Mouse (Mus musculus) limb, embryonic 14.5 days (tissue): ENCODE results near the gene Polr1b. TPM values are rescaled to one million over a fixed set of nuclear protein-coding genes. Genes with fewer than 3 reads are reported as not detected.

Experiments used
- ATAC-seq: fragments of 200-750 bp; cut with Nextera tagmentation; 2 replicates; pipeline ENCODE4 v1.8.0; 2017; ENCODE audit warnings: low read depth, moderate number of reproducible peaks, moderate TSS enrichment; ENCODE audit not compliant: low FRiP score
- DNase-seq: peaks from one replicate; pipeline ENCODE4 v3.0.0-alpha.2; 2015; ENCODE audit warnings: low spot score
- H3K27ac ChIP-seq: fragments of 300-500 bp; sonication (generic); replicated peaks from 2 replicates; pipeline ENCODE4 v1.5.1; 2014; ENCODE audit warnings: low read depth, mild to moderate bottlenecking, low read length, moderate library complexity, mixed read lengths
- H3K27me3 ChIP-seq: fragments of 300-500 bp; sonication (generic); 2 replicates; pipeline ENCODE4 v1.6.1; 2014; ENCODE audit warnings: low read length, mixed read lengths; ENCODE audit not compliant: control insufficient read depth, insufficient read depth
- H3K36me3 ChIP-seq: fragments of 300-500 bp; sonication (generic); 2 replicates; pipeline ENCODE4 v1.6.1; 2014; ENCODE audit warnings: mild to moderate bottlenecking, low read length, moderate library complexity, mixed read lengths; ENCODE audit not compliant: control insufficient read depth, insufficient read depth
- H3K4me1 ChIP-seq: fragments of 300-500 bp; sonication (generic); 2 replicates; pipeline ENCODE4 v1.6.1; 2014; ENCODE audit warnings: antibody characterized with exemption, low read length, mixed read lengths; ENCODE audit not compliant: control insufficient read depth, insufficient read depth
- H3K4me2 ChIP-seq: fragments of 300-500 bp; sonication (generic); replicated peaks from 2 replicates; pipeline ENCODE4 v1.6.1; 2014; ENCODE audit warnings: low read depth, mild to moderate bottlenecking, low read length, moderate library complexity; ENCODE audit not compliant: severe bottlenecking
- H3K4me3 ChIP-seq: fragments of 300-500 bp; sonication (generic); replicated peaks from 2 replicates; pipeline ENCODE4 v1.5.1; 2014; ENCODE audit warnings: low read length
- H3K9ac ChIP-seq: fragments of 300-500 bp; sonication (generic); 2 replicates; pipeline ENCODE4 v1.6.1; 2014; ENCODE audit warnings: mild to moderate bottlenecking, low read depth, low read length, moderate library complexity; ENCODE audit not compliant: severe bottlenecking
- H3K9me3 ChIP-seq: fragments of 300-500 bp; sonication (generic); 2 replicates; pipeline ENCODE4 v1.6.1; 2016; ENCODE audit warnings: low read length; ENCODE audit not compliant: control insufficient read depth
- POLR2A ChIP-seq: fragments of 200-500 bp; IDR thresholded peaks from 2 replicates; pipeline ENCODE4 v1.8.0; 2012; ENCODE audit warnings: inconsistent platforms, mild to moderate bottlenecking, moderate library complexity, borderline replicate concordance; ENCODE audit not compliant: insufficient read depth, insufficient read length; ENCODE audit errors: extremely low read depth
- WGBS: fragments of 180-500 bp; shearing (Covaris S2); extraction: QIAGEN DNeasy Blood & Tissue Kit; methylation state at CpG from one replicate; pipeline ENCODE4 v1.1.7; 2014; 5-methylcytosine and 5-hydroxymethylcytosine counted together
- polyA plus RNA-seq, 2 experiments: library from polyadenylated mRNA; depleted of rRNA in 1 of 2; stranded (reverse) in 1 of 2; unstranded in 1 of 2; fragments of >200 nt; fragmentation: Nextera tagmentation in 1 of 2; extraction: Ambion mirVana in 1 of 2; gene quantifications; 2 replicates each; pipeline versions ENCODE4 v1.2.1 to v1.2.3; 2012 to 2014

The Polr1b gene
- polyA plus RNA-seq, 2 experiments: 11.5 to 38.8 TPM

DNA sequence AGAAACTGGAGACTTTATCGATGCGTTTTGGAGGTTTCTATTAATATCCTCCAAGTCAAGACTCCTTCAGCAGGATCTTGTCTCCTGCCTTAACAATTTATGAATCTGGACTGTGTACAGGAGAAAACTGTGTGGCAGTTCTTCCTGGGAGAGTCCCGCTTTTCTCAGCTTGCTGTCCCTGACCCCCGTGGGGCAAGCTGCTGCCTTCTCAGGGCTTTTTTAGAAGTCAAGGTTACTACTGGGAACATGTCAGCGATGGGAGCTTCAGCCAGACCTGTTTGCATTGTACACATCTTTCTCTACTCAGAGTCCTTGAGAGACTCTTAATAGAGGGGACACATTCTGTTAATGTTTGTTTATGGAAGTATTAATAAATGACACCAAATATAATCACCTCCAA, 49.6 kb downstream of the Polr1b start:
- Histone ChIP-seq H3K4me3 (no peak overlapping the region), H3K27me3 (no peaks in the 10 kb centered on the region), H3K9me3 (no peaks in the 10 kb centered on the region), H3K27ac (no peak overlapping the region), H3K4me2 (no peak overlapping the region), H3K9ac (no peak overlapping the region), H3K4me1 (no peaks in the 10 kb centered on the region), H3K36me3 (no peaks in the 10 kb centered on the region)
- DNase-seq: no peak
- ATAC-seq: no peak
- no peak for TF ChIP-seq POLR2A
- WGBS: 82% methylated on average over 5 of the region's 5 CpGs

DNA sequence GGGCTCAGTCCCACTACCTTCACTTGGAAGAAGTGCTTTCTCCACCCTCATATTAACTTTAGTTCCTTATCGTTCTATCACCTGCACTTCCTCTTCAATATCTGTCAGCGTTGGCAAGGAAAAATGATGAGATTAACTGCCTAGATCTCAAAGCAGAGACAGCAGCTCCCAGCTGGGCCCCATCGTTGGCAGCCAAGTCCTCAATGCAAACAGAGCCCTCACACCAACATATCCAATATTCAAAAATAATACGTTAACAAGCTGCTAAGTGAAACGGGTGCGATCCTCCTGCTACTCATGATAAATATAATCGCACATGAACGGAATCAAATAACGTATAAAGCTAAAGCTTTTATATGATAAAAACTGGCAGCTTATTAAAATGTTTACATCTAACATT, 50.3 kb downstream of the Polr1b start:
- no peak overlapping the region for H3K27ac ChIP-seq
- H3K27me3 ChIP-seq: no peaks in the 10 kb centered on the region
- TF ChIP-seq POLR2A: no peak
- no peaks in the 10 kb centered on the region for H3K4me1 ChIP-seq
- no peak for DNase-seq
- no peak overlapping the region for H3K9ac ChIP-seq
- H3K4me3 ChIP-seq: no peak overlapping the region
- ATAC-seq: no peak
- H3K9me3 ChIP-seq: no peaks in the 10 kb centered on the region
- WGBS: 86% methylated on average over 9 of the region's 9 CpGs
- H3K36me3 ChIP-seq: no peaks in the 10 kb centered on the region
- H3K4me2 ChIP-seq: no peak overlapping the region

DNA sequence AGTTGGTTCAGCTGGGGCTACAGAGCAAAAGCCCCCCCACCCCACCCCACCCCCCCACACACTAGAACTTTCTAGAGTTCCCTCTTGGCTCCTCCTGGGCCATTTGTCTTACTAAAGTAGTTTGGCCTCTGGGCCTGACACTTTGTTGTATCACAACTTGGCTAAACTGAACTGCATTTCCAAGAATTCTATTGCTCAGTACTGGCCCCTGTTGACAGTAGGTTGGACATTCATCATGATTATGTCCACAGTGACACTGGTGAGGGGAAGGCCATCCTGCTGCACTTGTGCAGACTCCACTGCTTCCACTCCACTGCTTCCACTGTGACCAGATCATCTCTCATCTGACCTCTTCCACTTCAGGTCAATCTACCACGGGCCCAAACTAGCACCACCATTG, 52.0 kb downstream of the Polr1b start:
- no peak for TF ChIP-seq POLR2A

DNA sequence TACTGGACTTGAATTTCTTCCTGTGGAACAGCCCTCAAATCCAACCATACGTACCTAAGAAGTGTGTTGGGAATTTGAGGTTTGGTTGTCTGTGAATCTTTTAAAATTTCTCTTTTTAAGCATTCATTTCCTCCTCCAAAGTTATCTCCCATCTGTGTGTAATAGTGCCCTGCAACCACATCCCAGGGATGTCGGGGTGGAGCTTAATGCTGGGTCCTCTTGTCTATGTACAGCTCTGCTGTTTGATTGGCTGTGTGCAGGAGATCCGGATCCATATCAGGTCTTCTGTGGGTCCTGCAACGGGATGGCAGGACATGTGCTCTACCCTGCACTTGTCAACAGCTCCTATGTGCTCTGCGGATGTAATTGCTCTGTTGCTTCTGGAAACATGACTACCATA, 64.0 kb downstream of the Polr1b start:
- no peak overlapping the region for H3K4me2 ChIP-seq
- no peak overlapping the region for H3K27ac ChIP-seq
- TF ChIP-seq POLR2A: no peak
- no peaks in the 10 kb centered on the region for H3K4me1 ChIP-seq
- no peak overlapping the region for H3K4me3 ChIP-seq
- DNase-seq: no peak
- ATAC-seq: no peak
- no peaks in the 10 kb centered on the region for H3K9me3 ChIP-seq
- 72% methylated on average over 5 of the region's 5 CpGs for WGBS
- H3K36me3 ChIP-seq: no peaks in the 10 kb centered on the region
- H3K9ac ChIP-seq: no peak overlapping the region
- H3K27me3 ChIP-seq: no peaks in the 10 kb centered on the region

More for the DNA sequence above, 52.0 kb downstream of the Polr1b start:
- H3K4me1 ChIP-seq: no peaks in the 10 kb centered on the region
- H3K4me2 ChIP-seq: no peak overlapping the region
- no peak overlapping the region for H3K27ac ChIP-seq
- no peak for ATAC-seq
- WGBS: 67% methylated on average over 1 of the region's 1 CpGs
- H3K9me3 ChIP-seq: no peaks in the 10 kb centered on the region
- no peak for DNase-seq
- no peak overlapping the region for H3K9ac ChIP-seq
- H3K4me3 ChIP-seq: no peak overlapping the region
- no peaks in the 10 kb centered on the region for H3K36me3 ChIP-seq
- no peaks in the 10 kb centered on the region for H3K27me3 ChIP-seq

DNA sequence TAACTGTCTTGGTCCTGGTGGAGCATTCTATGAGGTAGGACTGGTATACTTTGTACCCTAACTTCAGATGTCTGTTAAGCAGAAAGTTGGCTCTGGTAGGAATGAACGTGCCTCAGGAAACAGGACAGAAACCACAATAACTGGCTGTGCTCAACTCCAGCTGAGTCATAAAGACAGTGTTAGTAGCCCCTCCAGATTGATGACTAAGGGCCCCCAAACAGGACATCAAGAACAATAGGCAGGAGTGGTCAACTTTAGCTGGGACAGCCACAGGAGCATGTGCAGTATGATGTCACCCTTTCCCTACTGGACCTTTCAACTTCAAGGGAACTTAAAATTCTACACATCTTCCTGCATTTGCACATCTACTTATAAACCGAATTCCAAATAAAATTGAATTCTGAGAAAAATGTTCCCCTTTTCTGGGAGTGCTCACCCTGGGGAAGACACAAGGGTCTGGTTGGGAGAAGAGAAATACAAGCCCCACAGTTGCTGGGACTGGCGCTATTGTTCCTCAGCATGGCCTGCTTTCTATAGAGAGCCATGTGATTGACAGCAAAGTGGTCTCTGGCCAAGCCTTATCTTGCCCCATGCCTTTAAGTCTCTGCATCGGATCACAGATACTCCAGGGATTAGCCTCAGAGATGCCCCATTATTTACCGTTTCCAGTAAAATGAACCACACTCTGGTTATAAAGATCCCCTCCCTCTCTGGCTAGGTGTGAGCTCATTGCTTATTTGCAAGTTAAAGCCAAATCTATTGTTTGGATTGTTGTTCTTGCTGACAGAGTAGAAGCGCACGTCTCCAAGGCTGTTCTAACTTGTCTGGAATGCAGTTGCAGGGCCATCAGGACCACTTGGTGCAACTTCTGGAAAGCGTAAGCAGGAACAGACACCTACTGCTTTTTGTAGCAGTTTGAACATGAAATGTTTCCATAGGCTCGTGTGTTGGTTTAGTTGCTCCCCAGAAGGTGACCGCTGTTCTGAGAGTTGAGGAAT, 66.0 kb downstream of the Polr1b start:
- no peaks in the 10 kb centered on the region for H3K4me1 ChIP-seq
- H3K9me3 ChIP-seq: no peaks in the 10 kb centered on the region
- no peak overlapping the region for H3K4me2 ChIP-seq
- H3K27me3 ChIP-seq: no peaks in the 10 kb centered on the region
- 64% methylated on average over 10 of the region's 10 CpGs for WGBS
- no peak for TF ChIP-seq POLR2A
- ATAC-seq (no peak), DNase-seq (no peak)
- no peak overlapping the region for H3K9ac ChIP-seq
- no peak overlapping the region for H3K27ac ChIP-seq
- H3K36me3 ChIP-seq: no peaks in the 10 kb centered on the region
- no peak overlapping the region for H3K4me3 ChIP-seq
